Mouse (Mus musculus) T-helper 2 cell (primary cell): Measurements from ENCODE around the gene Ace2.

Experiments
- in situ Hi-C: fragments of 300-600 bp; cut with MboI, MseI; formaldehyde crosslinking; loops from one replicate; pipeline ENCODE4 v1.15.1; 2025; ENCODE audit warnings: high pct_unique_total_duplicates

Ace2 gene

DNA sequence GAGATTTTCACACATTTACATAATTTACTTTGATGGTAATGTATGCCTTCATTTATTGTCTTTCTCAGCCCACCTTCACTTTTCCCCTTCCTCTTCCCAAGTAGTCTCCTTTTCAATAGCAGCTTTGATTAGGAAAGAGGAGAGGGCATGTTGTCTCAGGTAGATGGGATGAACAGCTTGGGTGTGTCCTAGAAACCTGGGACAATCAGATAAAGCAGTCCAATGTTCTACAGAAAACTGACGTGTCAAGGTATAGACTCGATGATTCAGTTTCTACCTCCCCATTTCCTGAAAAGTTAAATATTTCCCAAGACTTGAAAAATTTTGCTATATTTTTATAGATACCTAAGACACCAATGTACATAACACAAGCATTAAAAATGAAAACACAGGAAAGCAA lies 39.7 kb downstream of the Ace2 start:
- in situ Hi-C loops = no loop called here

DNA sequence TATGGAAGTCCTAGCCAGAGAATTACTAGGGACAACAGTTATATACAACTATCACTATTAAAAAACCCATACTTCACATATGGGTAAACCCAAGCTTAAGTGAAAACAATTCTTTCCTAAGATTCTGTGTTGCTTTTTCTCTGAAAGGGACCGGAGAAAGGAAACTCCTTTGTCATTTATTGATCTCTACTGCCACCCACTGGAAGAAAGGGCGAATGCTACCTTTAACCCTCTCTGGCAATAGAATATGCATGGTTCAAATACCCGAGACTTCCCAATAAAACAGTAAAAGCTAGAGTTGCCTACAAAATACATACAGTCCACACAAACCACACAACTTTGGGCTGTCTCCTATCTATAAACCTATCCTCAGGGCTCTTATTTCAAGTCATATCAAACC lies 40.6 kb downstream of the Ace2 start:
- in situ Hi-C loops = loop anchor here (10.0 kb wide), 3 partner anchors 105 to 335 kb away; no protein-coding TSS in a partner anchor

DNA sequence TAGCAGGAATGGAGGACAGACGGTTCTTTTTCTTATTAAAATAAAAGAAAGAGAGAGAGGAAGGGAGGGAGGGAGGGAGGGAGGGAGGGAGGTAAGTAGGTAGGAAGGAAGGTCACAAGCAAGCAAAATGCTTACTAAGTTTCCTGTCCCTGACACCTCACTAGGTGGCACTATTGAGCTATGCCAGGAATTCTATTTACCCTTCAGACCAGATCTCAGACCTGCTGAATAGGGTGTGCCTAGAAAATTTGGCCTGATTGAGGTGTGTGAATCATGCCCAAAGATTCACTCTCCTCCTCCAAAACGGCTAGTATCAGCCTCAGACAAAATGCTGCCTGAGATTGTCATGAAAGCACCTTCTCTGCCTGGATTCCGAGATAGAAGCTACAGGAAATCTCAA lies 44.7 kb downstream of the Ace2 start:
- in situ Hi-C loops = loop anchor here (10.0 kb wide), 3 partner anchors 101 to 339 kb away; no protein-coding TSS in a partner anchor

DNA sequence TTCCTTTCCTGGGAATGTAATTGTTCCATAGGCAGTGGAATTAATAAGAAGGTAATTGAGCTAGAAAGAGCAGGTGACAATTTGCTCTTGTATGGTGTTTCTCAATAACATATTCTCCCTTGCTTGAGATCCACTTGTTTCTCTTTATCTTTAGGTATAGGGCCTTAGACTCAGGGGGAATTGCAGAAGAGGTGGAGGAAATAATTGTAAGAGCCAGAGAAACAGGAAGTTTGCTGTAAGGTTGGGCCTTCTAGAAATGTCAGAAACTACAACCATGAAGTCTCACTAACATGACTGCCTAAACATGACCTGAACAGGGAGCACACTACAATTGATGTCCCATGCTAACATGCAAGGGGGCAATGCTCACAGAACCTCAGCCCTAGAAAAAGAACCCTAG lies 50.7 kb downstream of the Ace2 start:
- in situ Hi-C loops = loop anchor here (10.0 kb wide), 3 partner anchors 95 to 345 kb away; no protein-coding TSS in a partner anchor

DNA sequence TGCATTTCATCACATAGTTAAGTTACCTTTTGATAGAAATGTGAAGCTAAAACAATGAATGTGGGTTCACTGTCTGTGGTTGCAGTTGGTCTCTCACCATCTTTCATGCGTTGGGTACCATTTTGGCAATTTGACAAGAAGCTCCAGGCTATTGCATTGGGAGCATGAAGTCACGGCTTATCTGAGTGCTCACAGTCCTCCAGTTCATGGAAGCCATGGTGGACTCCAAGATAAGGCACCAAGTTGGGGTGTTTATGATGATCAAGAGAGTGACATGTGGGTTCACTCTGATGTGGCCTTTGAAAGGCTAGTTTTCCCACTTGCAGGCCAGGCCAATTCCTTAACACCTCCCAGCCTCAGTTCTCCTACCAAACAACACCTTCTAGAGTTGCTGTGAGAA lies 58.5 kb downstream of the Ace2 start:
- in situ Hi-C loops = loop anchor here (5.0 kb wide), 1 partner anchor 225 kb away; no protein-coding TSS in a partner anchor

DNA sequence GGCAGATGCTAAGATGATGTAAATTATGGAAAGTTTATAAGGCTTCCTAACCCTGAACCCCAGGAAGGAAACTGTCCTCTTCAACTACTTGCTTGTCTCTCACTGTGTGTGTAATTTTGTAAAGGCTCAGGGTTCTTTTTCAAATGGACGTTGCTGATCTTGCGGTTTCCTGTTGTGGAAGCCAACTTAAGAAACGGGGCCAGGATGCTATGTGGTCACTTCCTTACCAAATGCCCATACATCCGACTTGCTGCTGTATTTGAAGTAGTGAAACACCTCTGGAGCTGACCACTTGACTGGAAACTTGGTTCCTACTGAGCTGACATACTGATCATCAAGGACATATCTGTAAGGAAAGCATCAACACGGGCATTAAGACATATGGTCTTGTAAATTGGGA lies 61.4 kb downstream of the Ace2 start:
- in situ Hi-C loops = no loop called here

DNA sequence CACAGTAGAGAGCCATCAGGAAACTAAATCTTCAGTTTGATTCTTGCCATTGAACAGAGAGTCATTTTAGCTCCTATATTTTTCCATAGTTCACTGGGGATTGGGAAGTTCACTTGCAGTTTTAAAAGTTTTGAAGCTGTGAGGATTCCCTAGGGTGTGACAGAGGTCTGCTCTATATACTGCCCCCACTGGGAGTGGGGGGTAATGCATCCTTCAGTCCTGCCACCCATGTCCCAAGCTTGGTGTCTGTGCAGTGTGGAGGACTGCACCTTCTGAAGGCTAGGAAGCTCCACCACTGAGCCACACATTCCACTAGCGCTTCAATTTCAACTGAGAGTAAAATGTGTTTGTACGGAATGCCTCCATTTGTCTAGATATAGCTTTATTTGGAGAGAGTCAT lies 82.9 kb downstream of the Ace2 start:
- in situ Hi-C loops = no loop called here

DNA sequence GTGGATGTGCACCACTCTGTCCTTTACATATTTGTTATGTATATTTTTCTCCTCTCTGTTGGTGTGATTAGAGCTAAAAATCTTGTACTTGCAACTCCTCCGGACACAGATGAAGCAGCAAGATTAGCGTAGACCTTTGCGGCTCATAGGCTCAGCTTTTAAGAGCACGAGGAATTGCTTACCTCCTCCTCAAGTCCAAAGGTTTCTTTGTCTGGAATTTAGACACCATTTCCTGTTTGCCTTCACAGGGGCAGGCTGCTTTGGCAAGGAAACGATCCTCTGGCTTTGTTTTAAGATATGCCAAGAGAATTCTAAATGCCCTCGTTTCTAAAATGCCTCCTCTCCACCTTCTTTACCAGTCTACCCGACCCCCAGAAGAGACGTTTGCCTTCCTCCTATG lies 94.2 kb downstream of the Ace2 start:
- in situ Hi-C loops = no loop called here
